Mouse (Mus musculus) bone marrow macrophage, adult 2 months (primary cell): ENCODE data around the gene Tbl1x.

ENCODE experiments used
- CTCF ChIP-seq: IDR thresholded peaks from 2 replicates; pipeline ENCODE4 v1.5.1; 2012; ENCODE audit warnings: low read depth, mild to moderate bottlenecking, low read length, moderate library complexity
- POLR2A ChIP-seq: IDR thresholded peaks from 2 replicates; pipeline ENCODE4 v1.6.1; 2012; ENCODE audit warnings: mild to moderate bottlenecking, low read depth, low read length, borderline replicate concordance

DNA sequence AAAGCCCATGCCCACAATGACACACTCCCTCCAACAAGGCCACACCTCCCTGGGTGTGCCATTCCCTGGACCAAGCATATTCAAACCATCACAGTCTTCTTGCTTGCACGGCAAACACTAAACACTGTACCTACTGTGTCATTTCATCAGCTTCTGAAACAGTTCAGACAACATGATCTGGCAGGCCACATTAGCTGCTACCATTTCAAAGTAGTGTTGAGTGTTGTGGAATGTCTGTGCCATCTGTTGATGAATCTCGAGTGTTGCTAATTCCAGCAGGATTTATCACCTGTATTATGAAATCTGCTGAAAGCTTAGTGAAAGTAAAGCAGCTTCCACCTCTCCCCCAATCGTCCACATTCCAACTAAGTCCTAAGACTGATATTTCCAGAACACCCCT, 41.3 kb downstream of the Tbl1x start:
- no peak for TF ChIP-seq CTCF
- TF ChIP-seq POLR2A: no peak
